8 mouse cellular contexts compared by ENCODE assay signal in genomic region chr15:80024331-80025313, GRCm38 (mm10). TPM values are rescaled to one million over a fixed set of nuclear protein-coding genes. Genes with fewer than 3 reads are reported as not detected.
DNase-seq lines count a peak whose midpoint lies in the region; ATAC-seq lines count a peak whose summit lies in the region.

No protein-coding gene starts in this region.

- no peaks in the 10 kb centered on the region for H3K27me3 ChIP-seq in heart, embryonic 11.5 days (ENCODE audit: control insufficient read depth, insufficient read depth, low read length)
- no peaks in the 10 kb centered on the region for H3K27me3 ChIP-seq in midbrain, embryonic 14.5 days (ENCODE audit: control insufficient read depth, insufficient read depth, low read length)

- H3K9ac ChIP-seq in heart, embryonic 11.5 days (ENCODE audit: low read depth, low read length), result peak overlapping the region; percentile 60
- H3K9ac ChIP-seq in midbrain, embryonic 14.5 days (replicated peaks; ENCODE audit: low read length), result no peak overlapping the region

- H3K4me1 ChIP-seq in heart, embryonic 11.5 days (ENCODE audit: control insufficient read depth, insufficient read depth, low read length), result peaks cover 26% of the 10 kb centered on the region
- H3K4me1 ChIP-seq in midbrain, embryonic 14.5 days (ENCODE audit: control insufficient read depth, insufficient read depth, low read length), result peaks cover 10% of the 10 kb centered on the region

- peak; percentile 41 to 85 for DNase-seq in left cerebral cortex, postnatal 25 days (ENCODE audit: low spot score in 2 of 2)
- DNase-seq in left cerebral cortex, adult 11 months (ENCODE audit: low spot score), result no peak
- DNase-seq in adrenal gland, postnatal 36 days, result peak; percentile 64 to 67
- peak; percentile 46 for DNase-seq in midbrain, embryonic 14.5 days
- no peak for DNase-seq in cerebellum, adult 8-10 months
- DNase-seq in layer of hippocampus, adult 11-12 months (ENCODE audit: low spot score), result no peak

- WGBS in heart, embryonic 11.5 days (ENCODE audit: insufficient replicate concordance), result 29% methylated on average over 11 of the region's 11 CpGs
- WGBS in midbrain, embryonic 14.5 days, result 34% methylated on average over 11 of the region's 11 CpGs

- peak overlapping the region; percentile 37 for H3K4me2 ChIP-seq in heart, embryonic 11.5 days
- no peak overlapping the region for H3K4me2 ChIP-seq in midbrain, embryonic 14.5 days (ENCODE audit: low read length)

- H3K27ac ChIP-seq in heart, embryonic 11.5 days (ENCODE audit: low read depth, low read length), result peak overlapping the region; percentile 78
- no peak overlapping the region for H3K27ac ChIP-seq in midbrain, embryonic 14.5 days (replicated peaks; ENCODE audit: low read depth, low read length)

- H3K36me3 ChIP-seq in heart, embryonic 11.5 days (ENCODE audit: control insufficient read depth, insufficient read depth, low read length), result no peaks in the 10 kb centered on the region
- no peaks in the 10 kb centered on the region for H3K36me3 ChIP-seq in midbrain, embryonic 14.5 days (ENCODE audit: control insufficient read depth, insufficient read depth, low read length)

- H3K4me3 ChIP-seq in heart, embryonic 11.5 days (ENCODE audit: low read depth, low read length), result no peak overlapping the region
- H3K4me3 ChIP-seq in midbrain, embryonic 14.5 days (replicated peaks; ENCODE audit: low read depth, low read length), result no peak overlapping the region

- H3K9me3 ChIP-seq in heart, embryonic 11.5 days (replicated peaks; ENCODE audit: control insufficient read depth, low read length), result no peaks in the 10 kb centered on the region
- H3K9me3 ChIP-seq in midbrain, embryonic 14.5 days (ENCODE audit: control insufficient read depth, low read length), result no peaks in the 10 kb centered on the region

- intact Hi-C loops in left cerebral cortex, postnatal 25 days (cut with DNase I), result no loop called here

- peak; percentile 53 for ATAC-seq in heart, embryonic 11.5 days (replicated peaks; ENCODE audit: insufficient number of reproducible peaks, low FRiP score, low TSS enrichment)
- no peak for ATAC-seq in midbrain, embryonic 14.5 days (ENCODE audit: low FRiP score, low TSS enrichment)
- ATAC-seq in cerebellum, adult (ENCODE audit: insufficient number of reproducible peaks, low FRiP score, low TSS enrichment), result no peak

RNA-seq across cellular contexts. Expression of gene Pdgfb, which starts 9.8 kb away (rescaled TPM):
- total RNA-seq in left cerebral cortex, postnatal 25 days (2021), result 10 to 100 TPM; 34.0 to 36.7 TPM
- total RNA-seq in adrenal gland, postnatal 36 days (2021), result 10 to 100 TPM; 31.7 to 39.4 TPM
- 1.3 and 2.0 TPM in 2 replicates for polyA plus RNA-seq in heart, embryonic 11.5 days (2014; fragmentation: Nextera tagmentation; extraction: Ambion mirVana)
- 4.7 and 5.1 TPM in 2 replicates for polyA plus RNA-seq in midbrain, embryonic 14.5 days (2014; fragmentation: Nextera tagmentation; extraction: Ambion mirVana)

RNA-seq across cellular contexts. Expression of gene Cbx7, which starts 53.7 kb away (rescaled TPM):
- total RNA-seq in left cerebral cortex, postnatal 25 days (2021), result 10 to 100 TPM; 27.1 to 29.5 TPM
- total RNA-seq in adrenal gland, postnatal 36 days (2021), result 10 to 100 TPM; 11.9 to 20.6 TPM
- polyA plus RNA-seq in heart, embryonic 11.5 days (2014; fragmentation: Nextera tagmentation; extraction: Ambion mirVana), result 0.72 and 1.1 TPM in 2 replicates
- 4.4 TPM in 2 replicates for polyA plus RNA-seq in midbrain, embryonic 14.5 days (2014; fragmentation: Nextera tagmentation; extraction: Ambion mirVana)

Comparison
In these comparisons a context has a peak if more than half of its experiments do, and no peak if none do; other contexts are left out.
1. DNase-seq: peak in left cerebral cortex, postnatal 25 days (2 of 2), adrenal gland, postnatal 36 days (2 of 2) and midbrain, embryonic 14.5 days (single experiment); none in left cerebral cortex, adult 11 months (single experiment), cerebellum, adult 8-10 months (single experiment) and layer of hippocampus, adult 11-12 months (single experiment).